Mouse (Mus musculus): Measurements from ENCODE around the gene Tnik. TPM values are rescaled to one million over a fixed set of nuclear protein-coding genes. Genes with fewer than 3 reads are reported as not detected.

Tnik gene
- polyA plus RNA-seq, 1 experiment from 2014 or later = 29.8 TPM

DNA sequence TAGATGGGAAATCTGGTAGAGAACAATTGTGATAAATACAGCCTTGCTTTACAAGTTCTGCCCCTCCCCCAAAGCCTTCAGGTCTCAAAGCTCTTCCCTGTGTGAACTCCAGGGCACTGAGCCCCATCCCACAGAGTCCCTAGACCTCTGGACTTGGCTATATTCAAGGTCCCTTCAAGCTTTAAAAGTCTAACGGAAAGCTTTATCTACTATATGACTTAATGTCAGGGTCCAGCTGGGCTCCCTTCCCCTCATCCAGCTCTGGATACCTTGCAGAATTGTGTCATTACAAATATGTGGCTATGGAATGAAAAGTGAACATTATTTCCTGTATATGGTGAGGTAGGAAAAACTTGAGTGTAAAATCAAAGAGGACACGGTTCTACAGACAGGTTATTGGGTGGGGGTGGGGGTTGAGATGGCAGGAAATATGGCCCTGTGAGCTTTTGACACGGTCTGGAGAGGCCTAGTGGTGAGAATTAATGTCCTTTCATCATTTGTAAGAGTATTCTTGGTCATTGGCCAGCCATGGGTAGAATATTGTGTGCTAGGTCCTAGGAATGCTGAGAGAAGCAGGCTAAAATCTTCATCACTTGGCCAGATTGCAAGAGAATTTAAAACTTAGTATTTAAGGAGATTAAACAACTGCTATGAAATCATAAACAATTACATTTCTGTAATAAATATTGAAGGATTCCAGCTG is 14.6 kb upstream of the Tnik start:
- no peak overlapping the region; the same call in 1 of the 2 replicates for H3K27ac ChIP-seq (ENCODE audit: low read length)
- ATAC-seq (ENCODE audit: insufficient number of reproducible peaks, insufficient read depth, low FRiP score, low read depth) = peak; percentile 75; the same call in 1 of the 2 replicates
- no peak overlapping the region for H3K4me3 ChIP-seq (ENCODE audit: low read depth, low read length)
- peaks cover 5% of the 10 kb centered on the region; the same call in 1 of the 2 replicates for H3K4me1 ChIP-seq (ENCODE audit: control insufficient read depth, insufficient read depth, low read length)
- no peak overlapping the region for H3K4me2 ChIP-seq (replicated peaks; ENCODE audit: low read depth, low read length)
- WGBS = 34% methylated on average over 3 of the region's 3 CpGs
- no peaks in the 10 kb centered on the region for H3K27me3 ChIP-seq (ENCODE audit: control insufficient read depth, insufficient read depth, low read length)
- no peaks in the 10 kb centered on the region for H3K9me3 ChIP-seq (ENCODE audit: control insufficient read depth, low read depth, low read length)
- H3K9ac ChIP-seq (replicated peaks; ENCODE audit: low read depth, low read length) = no peak overlapping the region
- H3K36me3 ChIP-seq (ENCODE audit: control insufficient read depth, insufficient read depth, low read length) = no peaks in the 10 kb centered on the region

GRCm38 (mm10) chr3:28255711-28256110 is 7.3 kb upstream of the Tnik start:
- WGBS = 86% methylated on average over 7 of the region's 7 CpGs

DNA sequence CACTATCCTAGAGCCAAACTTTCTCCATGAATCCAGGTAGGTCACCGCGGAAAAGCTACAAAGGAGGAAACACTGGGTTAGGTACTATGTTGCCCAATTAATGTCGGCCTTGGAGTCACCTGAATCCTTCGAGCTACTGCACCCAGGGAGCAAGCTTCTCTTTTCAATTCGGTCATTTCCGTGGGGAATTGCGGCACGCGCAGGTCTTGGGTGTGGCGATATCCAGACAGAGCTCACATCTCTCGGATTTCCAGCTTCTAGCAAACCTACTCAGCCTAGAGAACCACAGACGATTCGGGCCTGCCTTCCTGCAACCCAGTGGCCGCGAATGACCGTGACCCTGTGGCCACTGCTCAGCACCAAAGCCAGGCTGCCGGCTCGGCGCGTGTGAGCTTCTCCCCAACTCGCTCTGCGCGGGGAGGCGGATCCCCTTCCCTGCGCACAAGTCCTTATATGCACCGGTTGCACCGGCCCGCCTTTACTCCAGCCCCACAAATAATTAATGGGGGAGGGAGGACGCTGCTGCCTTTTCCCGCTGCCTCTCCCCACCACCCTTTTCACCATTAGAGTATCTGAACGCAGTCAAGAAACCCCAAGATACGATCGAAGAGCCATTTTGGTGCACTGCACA is 528 bp upstream of the Tnik start:
- Histone ChIP-seq H3K9me3 (ENCODE audit: control insufficient read depth, low read depth, low read length) (no peaks in the 10 kb centered on the region), H3K4me1 (ENCODE audit: control insufficient read depth, insufficient read depth, low read length) (peaks cover 4% of the 10 kb centered on the region; the same call in 1 of the 2 replicates), H3K27ac (ENCODE audit: low read length) (peak overlapping the region; percentile 68; the same call in 1 of the 2 replicates), H3K4me2 (replicated peaks; ENCODE audit: low read depth, low read length) (peak overlapping the region; percentile 79), H3K4me3 (ENCODE audit: low read depth, low read length) (peak overlapping the region; percentile 75), H3K9ac (replicated peaks; ENCODE audit: low read depth, low read length) (peak overlapping the region; percentile 49), H3K36me3 (ENCODE audit: control insufficient read depth, insufficient read depth, low read length) (no peaks in the 10 kb centered on the region), H3K27me3 (ENCODE audit: control insufficient read depth, insufficient read depth, low read length) (no peaks in the 10 kb centered on the region)
- peak; percentile 73 for ATAC-seq (ENCODE audit: insufficient number of reproducible peaks, insufficient read depth, low FRiP score, low read depth)
- WGBS = under 1% methylated on average over 33 of the region's 33 CpGs

More at GRCm38 (mm10) chr3:28255711-28256110, 7.3 kb upstream of the Tnik start:
- no peak for ATAC-seq (ENCODE audit: insufficient number of reproducible peaks, insufficient read depth, low FRiP score, low read depth)
- H3K4me1 ChIP-seq (ENCODE audit: control insufficient read depth, insufficient read depth, low read length) = no peaks in the 10 kb centered on the region
- no peak overlapping the region for H3K9ac ChIP-seq (replicated peaks; ENCODE audit: low read depth, low read length)
- no peaks in the 10 kb centered on the region for H3K27me3 ChIP-seq (ENCODE audit: control insufficient read depth, insufficient read depth, low read length)
- H3K9me3 ChIP-seq (ENCODE audit: control insufficient read depth, low read depth, low read length) = no peaks in the 10 kb centered on the region
- H3K36me3 ChIP-seq (ENCODE audit: control insufficient read depth, insufficient read depth, low read length) = no peaks in the 10 kb centered on the region
- H3K27ac ChIP-seq (ENCODE audit: low read length) = no peak overlapping the region
- no peak overlapping the region for H3K4me3 ChIP-seq (ENCODE audit: low read depth, low read length)
- no peak overlapping the region for H3K4me2 ChIP-seq (replicated peaks; ENCODE audit: low read depth, low read length)

GRCm38 (mm10) chr3:28263948-28264840 is 1.2 kb downstream of the Tnik start:
- no peak for ATAC-seq (ENCODE audit: insufficient number of reproducible peaks, insufficient read depth, low FRiP score, low read depth)
- no peaks in the 10 kb centered on the region for H3K9me3 ChIP-seq (ENCODE audit: control insufficient read depth, low read depth, low read length)
- H3K4me3 ChIP-seq (ENCODE audit: low read depth, low read length) = peak overlapping the region; percentile 75
- H3K36me3 ChIP-seq (ENCODE audit: control insufficient read depth, insufficient read depth, low read length) = no peaks in the 10 kb centered on the region
- peak overlapping the region; percentile 68; the same call in 1 of the 2 replicates for H3K27ac ChIP-seq (ENCODE audit: low read length)
- peak overlapping the region; percentile 79 for H3K4me2 ChIP-seq (replicated peaks; ENCODE audit: low read depth, low read length)
- no peaks in the 10 kb centered on the region for H3K27me3 ChIP-seq (ENCODE audit: control insufficient read depth, insufficient read depth, low read length)
- H3K4me1 ChIP-seq (ENCODE audit: control insufficient read depth, insufficient read depth, low read length) = peaks cover 4% of the 10 kb centered on the region; the same call in 1 of the 2 replicates
- peak overlapping the region; percentile 71 for H3K9ac ChIP-seq (replicated peaks; ENCODE audit: low read depth, low read length)
- 8% methylated on average over 26 of the region's 26 CpGs for WGBS

- Histone ChIP-seq H3K4me1 (ENCODE audit: control insufficient read depth, insufficient read depth, low read length) (peaks cover 4% of the 10 kb centered on the region; the same call in 1 of the 2 replicates), H3K4me2 (replicated peaks; ENCODE audit: low read depth, low read length) (peak overlapping the region; percentile 79), H3K36me3 (ENCODE audit: control insufficient read depth, insufficient read depth, low read length) (no peaks in the 10 kb centered on the region), H3K9ac (replicated peaks; ENCODE audit: low read depth, low read length) (no peak overlapping the region), H3K4me3 (ENCODE audit: low read depth, low read length) (peak overlapping the region; percentile 75), H3K9me3 (ENCODE audit: control insufficient read depth, low read depth, low read length) (no peaks in the 10 kb centered on the region), H3K27me3 (ENCODE audit: control insufficient read depth, insufficient read depth, low read length) (no peaks in the 10 kb centered on the region), H3K27ac (ENCODE audit: low read length) (no peak overlapping the region)
- WGBS = 53% methylated on average over 5 of the region's 5 CpGs
- no peak for ATAC-seq (ENCODE audit: insufficient number of reproducible peaks, insufficient read depth, low FRiP score, low read depth)
These were observed 1.8 kb downstream of the Tnik start for GRCm38 (mm10) chr3:28264841-28265150.

DNA sequence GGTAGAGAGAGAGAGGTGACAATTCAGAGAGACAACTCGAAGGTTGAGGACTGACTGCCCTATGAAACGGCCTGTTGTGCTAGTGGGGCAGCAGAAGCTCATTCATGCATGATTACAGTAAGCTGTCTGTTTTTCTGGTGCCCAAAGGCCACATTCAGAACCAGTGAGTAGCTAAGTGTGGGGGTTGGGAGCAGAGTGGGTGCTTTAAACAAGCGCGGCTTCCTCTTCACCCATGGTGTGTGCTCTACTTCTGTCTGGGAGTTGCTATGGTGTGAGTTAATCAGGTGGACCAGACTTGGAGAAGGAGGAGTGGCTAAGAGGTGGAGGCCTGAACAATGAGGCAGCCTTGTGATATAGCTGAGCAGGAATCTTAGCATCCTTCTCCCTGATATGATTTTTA is 2.2 kb downstream of the Tnik start:
- no peaks in the 10 kb centered on the region for H3K27me3 ChIP-seq (ENCODE audit: control insufficient read depth, insufficient read depth, low read length)
- no peak overlapping the region for H3K9ac ChIP-seq (replicated peaks; ENCODE audit: low read depth, low read length)
- H3K9me3 ChIP-seq (ENCODE audit: control insufficient read depth, low read depth, low read length) = no peaks in the 10 kb centered on the region
- peak overlapping the region; percentile 79 for H3K4me2 ChIP-seq (replicated peaks; ENCODE audit: low read depth, low read length)
- peak overlapping the region; percentile 75; the same call in 1 of the 2 replicates for H3K4me3 ChIP-seq (ENCODE audit: low read depth, low read length)
- H3K36me3 ChIP-seq (ENCODE audit: control insufficient read depth, insufficient read depth, low read length) = no peaks in the 10 kb centered on the region
- no peak overlapping the region for H3K27ac ChIP-seq (ENCODE audit: low read length)
- H3K4me1 ChIP-seq (ENCODE audit: control insufficient read depth, insufficient read depth, low read length) = peaks cover 4% of the 10 kb centered on the region; the same call in 1 of the 2 replicates
- no peak for ATAC-seq (ENCODE audit: insufficient number of reproducible peaks, insufficient read depth, low FRiP score, low read depth)
- 62% methylated on average over 4 of the region's 4 CpGs for WGBS

DNA sequence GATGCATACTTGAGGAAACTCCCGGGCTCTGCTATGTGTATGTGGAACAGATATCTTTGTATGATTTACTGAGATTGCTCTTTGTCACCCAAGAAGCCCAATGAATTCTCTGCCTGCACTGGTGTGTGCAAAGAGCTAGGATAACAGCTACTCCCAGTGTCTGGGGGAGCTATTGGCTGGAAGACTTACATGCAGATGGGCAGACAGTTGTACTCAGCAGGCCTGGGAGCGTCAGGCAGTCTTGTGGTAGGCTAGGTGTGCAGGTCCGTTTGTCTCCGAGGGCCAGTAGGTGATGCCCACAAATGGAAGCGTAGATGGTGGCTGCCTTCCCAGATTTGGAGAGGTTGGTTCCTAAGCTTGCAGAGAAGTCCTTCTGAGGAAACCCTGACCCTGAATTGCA is 2.6 kb downstream of the Tnik start:
- Histone ChIP-seq H3K9me3 (ENCODE audit: control insufficient read depth, low read depth, low read length) (no peaks in the 10 kb centered on the region), H3K4me2 (replicated peaks; ENCODE audit: low read depth, low read length) (peak overlapping the region; percentile 79), H3K9ac (replicated peaks; ENCODE audit: low read depth, low read length) (no peak overlapping the region), H3K36me3 (ENCODE audit: control insufficient read depth, insufficient read depth, low read length) (no peaks in the 10 kb centered on the region), H3K4me3 (ENCODE audit: low read depth, low read length) (peak overlapping the region; percentile 75; the same call in 1 of the 2 replicates), H3K27ac (ENCODE audit: low read length) (no peak overlapping the region), H3K27me3 (ENCODE audit: control insufficient read depth, insufficient read depth, low read length) (no peaks in the 10 kb centered on the region), H3K4me1 (ENCODE audit: control insufficient read depth, insufficient read depth, low read length) (peaks cover 4% of the 10 kb centered on the region; the same call in 1 of the 2 replicates)
- ATAC-seq (ENCODE audit: insufficient number of reproducible peaks, insufficient read depth, low FRiP score, low read depth) = no peak
- WGBS = 79% methylated on average over 5 of the region's 5 CpGs

- Histone ChIP-seq H3K4me1 (ENCODE audit: control insufficient read depth, insufficient read depth, low read length) (peaks cover 4% of the 10 kb centered on the region; the same call in 1 of the 2 replicates), H3K36me3 (ENCODE audit: control insufficient read depth, insufficient read depth, low read length) (no peaks in the 10 kb centered on the region), H3K9me3 (ENCODE audit: control insufficient read depth, low read depth, low read length) (no peaks in the 10 kb centered on the region), H3K27ac (ENCODE audit: low read length) (no peak overlapping the region), H3K4me3 (ENCODE audit: low read depth, low read length) (no peak overlapping the region), H3K4me2 (replicated peaks; ENCODE audit: low read depth, low read length) (no peak overlapping the region), H3K27me3 (ENCODE audit: control insufficient read depth, insufficient read depth, low read length) (no peaks in the 10 kb centered on the region), H3K9ac (replicated peaks; ENCODE audit: low read depth, low read length) (no peak overlapping the region)
- ATAC-seq (ENCODE audit: insufficient number of reproducible peaks, insufficient read depth, low FRiP score, low read depth) = no peak
- 64% methylated on average over 7 of the region's 7 CpGs for WGBS
These were observed 4.2 kb downstream of the Tnik start for GRCm38 (mm10) chr3:28267211-28267610.

Data from stomach, embryonic 14.5 days (tissue).